Mouse (Mus musculus) adrenal gland, adult 8-10 months (tissue): ENCODE measurements around the gene Tmem184b. TPM values are rescaled to one million over a fixed set of nuclear protein-coding genes. Genes with fewer than 3 reads are reported as not detected.

Experiments
- DNase-seq: peaks from one replicate; pipeline ENCODE4 v3.0.0; 2022
- total RNA-seq, 4 experiments: library from RNA; stranded (reverse); gene quantifications; 2 replicates each; pipeline ENCODE4 v1.2.4; 2022

The Tmem184b gene
- total RNA-seq, 4 experiments from 2014 or later = 39.1 to 76.8 (median 65.3) TPM

- DNase-seq = no peak
These were observed 3.9 kb downstream of the Tmem184b start for GRCm38 (mm10) chr15:79399231-79400052.

GRCm38 (mm10) chr15:79396736-79397135 is 6.6 kb downstream of the Tmem184b start:
- no peak for DNase-seq

GRCm38 (mm10) chr15:79395281-79395680 is 8.1 kb downstream of the Tmem184b start:
- DNase-seq = no peak

- DNase-seq = no peak
These were observed 8.5 kb downstream of the Tmem184b start for GRCm38 (mm10) chr15:79394842-79395241.

- DNase-seq = no peak
These were observed 10.3 kb downstream of the Tmem184b start for GRCm38 (mm10) chr15:79393101-79393500.

- no peak for DNase-seq
These were observed 10.8 kb downstream of the Tmem184b start for GRCm38 (mm10) chr15:79392527-79392926.

GRCm38 (mm10) chr15:79391447-79392093 is 11.8 kb downstream of the Tmem184b start:
- peak; percentile 62 for DNase-seq

- DNase-seq = peak; percentile 83
These were observed 12.9 kb downstream of the Tmem184b start for GRCm38 (mm10) chr15:79390434-79390833.

GRCm38 (mm10) chr15:79388171-79388570 is 15.2 kb downstream of the Tmem184b start:
- DNase-seq = no peak

GRCm38 (mm10) chr15:79387611-79388010 is 15.8 kb downstream of the Tmem184b start:
- DNase-seq = no peak

GRCm38 (mm10) chr15:79387081-79387480 is 16.3 kb downstream of the Tmem184b start:
- DNase-seq = no peak

GRCm38 (mm10) chr15:79381644-79382043 is 21.7 kb downstream of the Tmem184b start:
- DNase-seq = no peak

- no peak for DNase-seq
These were observed 22.6 kb downstream of the Tmem184b start for GRCm38 (mm10) chr15:79380468-79381444.

GRCm38 (mm10) chr15:79379658-79380057 is 23.7 kb downstream of the Tmem184b start:
- DNase-seq = no peak

GRCm38 (mm10) chr15:79378608-79379007 is 24.8 kb downstream of the Tmem184b start:
- DNase-seq = no peak

- DNase-seq = peak; percentile 55
These were observed 25.7 kb downstream of the Tmem184b start for GRCm38 (mm10) chr15:79377681-79378080.

- no peak for DNase-seq
These were observed 28.6 kb downstream of the Tmem184b start for GRCm38 (mm10) chr15:79374760-79375159.

GRCm38 (mm10) chr15:79370281-79370843 is 33.0 kb downstream of the Tmem184b start:
- no peak for DNase-seq

GRCm38 (mm10) chr15:79369452-79370280 is 33.7 kb downstream of the Tmem184b start:
- DNase-seq = no peak

GRCm38 (mm10) chr15:79368861-79369440 is 34.4 kb downstream of the Tmem184b start:
- DNase-seq = no peak

GRCm38 (mm10) chr15:79368313-79368811 is 35.0 kb downstream of the Tmem184b start:
- peak; percentile 45 for DNase-seq
